Mouse (Mus musculus): ENCODE results near the gene 1700129C05Rik. TPM values are rescaled to one million over a fixed set of nuclear protein-coding genes. Genes with fewer than 3 reads are reported as not detected.

Gene 1700129C05Rik
- polyA plus RNA-seq, 1 experiment from 2014 or later, result not detected

DNA sequence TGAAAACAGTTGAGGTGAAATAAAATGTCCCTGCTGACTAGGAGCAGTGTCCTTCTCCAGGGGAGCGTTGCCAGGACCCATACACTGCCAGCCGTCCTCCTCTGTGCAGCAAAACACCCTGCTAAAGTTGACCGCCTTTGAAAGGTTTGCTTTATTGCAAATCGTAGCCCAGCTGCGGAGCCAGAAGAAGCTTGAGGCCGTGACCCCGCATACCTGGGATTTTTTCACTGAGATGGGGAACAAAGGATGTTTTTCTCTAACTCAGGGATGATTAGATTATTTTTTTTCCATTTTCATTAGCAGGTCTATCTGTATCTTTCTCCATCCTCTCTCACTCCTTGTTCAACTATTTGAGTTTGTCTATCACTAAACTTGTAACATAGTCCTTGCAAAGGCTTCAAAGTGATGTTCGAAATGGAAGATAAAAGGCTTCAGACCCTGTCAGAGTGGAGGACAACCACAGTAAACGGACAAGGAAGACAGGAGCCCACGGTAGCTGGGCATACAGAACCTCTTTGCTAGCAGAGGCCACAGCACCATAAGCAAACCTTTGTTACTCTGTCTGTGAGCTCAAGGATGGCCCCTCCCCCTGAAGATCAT, 38.6 kb downstream of the 1700129C05Rik start:
- no peaks in the 10 kb centered on the region for H3K36me3 ChIP-seq (replicated peaks; ENCODE audit: control insufficient read depth, insufficient read depth, low read depth, low read length)
- WGBS, result 10% methylated on average over 10 of the region's 10 CpGs
- no peaks in the 10 kb centered on the region for H3K27me3 ChIP-seq (ENCODE audit: control insufficient read depth, insufficient read depth, low read length)
- H3K4me1 ChIP-seq (ENCODE audit: control insufficient read depth, insufficient read depth, low read length), result no peaks in the 10 kb centered on the region
- no peak overlapping the region for H3K4me2 ChIP-seq (ENCODE audit: low read depth, low read length)
- ATAC-seq (replicated peaks; ENCODE audit: insufficient number of reproducible peaks, low FRiP score, low TSS enrichment, low read depth) (no peak), DNase-seq (ENCODE audit: low spot score) (peak; percentile 64)
- H3K27ac ChIP-seq (replicated peaks; ENCODE audit: low read depth, low read length), result no peak overlapping the region
- H3K4me3 ChIP-seq (ENCODE audit: low read depth, low read length), result no peak overlapping the region
- H3K9ac ChIP-seq (replicated peaks; ENCODE audit: low read length), result no peak overlapping the region
- H3K9me3 ChIP-seq (replicated peaks; ENCODE audit: control insufficient read depth, low read length), result no peaks in the 10 kb centered on the region

DNA sequence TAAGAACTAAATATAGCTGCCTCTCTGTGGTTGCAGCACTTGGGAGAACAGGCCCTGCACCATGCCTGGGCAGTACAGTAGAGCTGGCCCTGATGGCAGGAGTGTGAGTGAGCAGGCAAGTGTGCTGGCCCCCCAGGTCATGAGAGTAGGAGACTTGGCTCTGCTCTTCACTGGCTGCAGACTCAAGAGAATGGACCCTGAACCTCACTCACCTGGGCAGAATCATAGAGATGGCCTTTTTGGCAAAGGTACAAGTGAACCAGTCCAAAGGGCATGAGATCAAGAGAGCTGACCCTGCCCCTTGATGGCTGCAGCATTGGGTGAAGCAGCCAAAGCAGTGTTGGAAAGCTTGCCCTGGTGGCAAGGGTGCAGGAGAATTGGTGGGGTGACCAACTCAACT, 49.1 kb downstream of the 1700129C05Rik start:
- Histone ChIP-seq H3K4me3 (ENCODE audit: low read depth, low read length) (no peak overlapping the region), H3K9ac (replicated peaks; ENCODE audit: low read length) (no peak overlapping the region), H3K27ac (replicated peaks; ENCODE audit: low read depth, low read length) (no peak overlapping the region), H3K4me1 (ENCODE audit: control insufficient read depth, insufficient read depth, low read length) (no peaks in the 10 kb centered on the region), H3K4me2 (ENCODE audit: low read depth, low read length) (no peak overlapping the region), H3K27me3 (ENCODE audit: control insufficient read depth, insufficient read depth, low read length) (no peaks in the 10 kb centered on the region), H3K36me3 (replicated peaks; ENCODE audit: control insufficient read depth, insufficient read depth, low read depth, low read length) (no peaks in the 10 kb centered on the region), H3K9me3 (replicated peaks; ENCODE audit: control insufficient read depth, low read length) (no peaks in the 10 kb centered on the region)
- ATAC-seq (replicated peaks; ENCODE audit: insufficient number of reproducible peaks, low FRiP score, low TSS enrichment, low read depth) (no peak), DNase-seq (ENCODE audit: low spot score) (no peak)

DNA sequence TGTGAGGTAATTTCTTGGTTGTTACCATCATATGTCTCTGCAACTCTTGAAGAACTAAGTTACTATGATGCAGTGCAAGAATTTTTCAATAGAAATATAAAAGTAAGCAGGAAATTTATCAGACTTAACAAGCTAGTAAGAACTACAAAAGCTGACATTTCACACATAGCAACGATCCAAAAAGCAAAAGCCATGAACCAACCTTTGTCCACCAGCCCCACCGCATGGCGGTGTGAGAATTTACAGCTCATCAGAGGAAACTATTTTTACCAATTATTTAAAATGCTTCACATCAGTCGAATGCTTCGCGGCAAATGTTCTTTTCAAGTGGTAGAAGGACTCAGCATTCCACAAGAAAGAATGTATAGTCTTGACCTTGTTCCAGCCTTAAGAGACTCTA, 58.3 kb downstream of the 1700129C05Rik start:
- ATAC-seq (replicated peaks; ENCODE audit: insufficient number of reproducible peaks, low FRiP score, low TSS enrichment, low read depth), result no peak
- Histone ChIP-seq H3K27ac (replicated peaks; ENCODE audit: low read depth, low read length) (no peak overlapping the region), H3K9ac (replicated peaks; ENCODE audit: low read length) (no peak overlapping the region), H3K27me3 (ENCODE audit: control insufficient read depth, insufficient read depth, low read length) (no peaks in the 10 kb centered on the region), H3K4me2 (ENCODE audit: low read depth, low read length) (no peak overlapping the region), H3K4me3 (ENCODE audit: low read depth, low read length) (no peak overlapping the region), H3K4me1 (ENCODE audit: control insufficient read depth, insufficient read depth, low read length) (no peaks in the 10 kb centered on the region), H3K9me3 (replicated peaks; ENCODE audit: control insufficient read depth, low read length) (no peaks in the 10 kb centered on the region), H3K36me3 (replicated peaks; ENCODE audit: control insufficient read depth, insufficient read depth, low read depth, low read length) (no peaks in the 10 kb centered on the region)
- DNase-seq (ENCODE audit: low spot score), result peak; percentile 60
- 36% methylated on average over 6 of the region's 6 CpGs for WGBS

Other genes with a start within 250 kb of the 1700129C05Rik start
- not detected in 2 replicates for gene Gm5142, start 35.9 kb upstream of the 1700129C05Rik start, polyA plus RNA-seq (2014; fragmentation: Nextera tagmentation; extraction: Ambion mirVana)
- gene Rcbtb1, start 58.3 kb upstream of the 1700129C05Rik start, polyA plus RNA-seq (2014; fragmentation: Nextera tagmentation; extraction: Ambion mirVana), result 98.7 and 105 TPM in 2 replicates
- gene Gm6904, start 117.3 kb upstream of the 1700129C05Rik start, polyA plus RNA-seq (2014; fragmentation: Nextera tagmentation; extraction: Ambion mirVana), result not detected in 2 replicates
- not detected in 2 replicates for gene Phf11a, start 154.6 kb upstream of the 1700129C05Rik start, polyA plus RNA-seq (2014; fragmentation: Nextera tagmentation; extraction: Ambion mirVana)
- gene Phf11b, start 198.5 kb upstream of the 1700129C05Rik start, polyA plus RNA-seq (2014; fragmentation: Nextera tagmentation; extraction: Ambion mirVana), result 0.25 TPM in 1 of 2 replicates, not detected in the other
- gene Phf11d, start 222.6 kb upstream of the 1700129C05Rik start, polyA plus RNA-seq (2014; fragmentation: Nextera tagmentation; extraction: Ambion mirVana), result 0.61 and 0.79 TPM in 2 replicates

Measured in embryonic facial prominence, embryonic 11.5 days (tissue).